Mouse (Mus musculus) testis, adult 2 months (tissue): Measurements from ENCODE around the gene Thg1l.

Source experiments
- CTCF ChIP-seq: fragments of 200-500 bp; IDR thresholded peaks from 2 replicates; pipeline ENCODE4 v1.5.1; 2012; ENCODE audit warnings: low read depth, mild to moderate bottlenecking, inconsistent platforms, low read length, moderate library complexity; ENCODE audit not compliant: control insufficient read depth, insufficient read depth, insufficient replicate concordance
- POLR2A ChIP-seq: fragments of 200-500 bp; IDR thresholded peaks from 2 replicates; pipeline ENCODE4 v1.6.1; 2012; ENCODE audit warnings: low read depth, mild to moderate bottlenecking, inconsistent platforms, low read length, moderate library complexity; ENCODE audit not compliant: control insufficient read depth

- TF ChIP-seq CTCF (no peak), POLR2A (no peak)
These were observed 37.3 kb downstream of the Thg1l start for GRCm38 (mm10) chr11:45918018-45918417.
